Mouse (Mus musculus): ENCODE measurements around the gene Abcd3. TPM values are rescaled to one million over a fixed set of nuclear protein-coding genes. Genes with fewer than 3 reads are reported as not detected.

Gene Abcd3
- polyA plus RNA-seq, 1 experiment from 2014 or later, result 118 TPM

DNA sequence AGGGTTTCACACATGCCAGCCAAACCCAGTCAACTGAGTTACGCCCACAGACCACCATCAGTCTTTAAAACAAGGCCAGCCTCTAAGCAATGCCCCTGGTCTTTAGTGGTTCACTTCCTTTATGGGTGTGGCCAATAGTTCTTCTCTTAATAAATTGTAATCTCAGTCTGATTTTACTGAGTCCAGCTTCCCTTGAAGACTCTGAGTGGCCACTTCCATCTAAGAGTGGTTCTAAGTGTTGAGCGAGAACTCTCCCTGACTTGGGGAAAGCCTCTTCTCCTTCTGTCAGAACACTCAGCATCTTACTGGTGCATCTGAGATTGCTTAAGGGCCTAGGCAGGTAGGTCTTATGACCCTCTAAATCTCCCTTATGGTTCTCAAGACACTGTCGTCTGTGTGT is 35.9 kb upstream of the Abcd3 start:
- Histone ChIP-seq H3K9ac (ENCODE audit: low read length) (no peak overlapping the region), H3K4me3 (ENCODE audit: low read depth, low read length) (no peak overlapping the region), H3K4me1 (replicated peaks; ENCODE audit: control insufficient read depth, insufficient read depth) (no peaks in the 10 kb centered on the region), H3K4me2 (replicated peaks; ENCODE audit: low read depth) (no peak overlapping the region), H3K27ac (replicated peaks) (no peak overlapping the region), H3K36me3 (ENCODE audit: control insufficient read depth, insufficient read depth, low read length) (no peaks in the 10 kb centered on the region), H3K9me3 (ENCODE audit: control insufficient read depth, low read length) (no peaks in the 10 kb centered on the region), H3K27me3 (ENCODE audit: control insufficient read depth, insufficient read depth, low read length) (no peaks in the 10 kb centered on the region)
- ATAC-seq (ENCODE audit: low FRiP score, low TSS enrichment) (no peak), DNase-seq (ENCODE audit: low spot score) (no peak)
- no peak for TF ChIP-seq EP300 (optimal IDR thresholded peaks at IDR 0.05)
- TF ChIP-seq CTCF (IDR thresholded peaks at IDR 0.05; ENCODE audit: low read depth), result no peak
- WGBS, result 88% methylated on average over 3 of the region's 3 CpGs

DNA sequence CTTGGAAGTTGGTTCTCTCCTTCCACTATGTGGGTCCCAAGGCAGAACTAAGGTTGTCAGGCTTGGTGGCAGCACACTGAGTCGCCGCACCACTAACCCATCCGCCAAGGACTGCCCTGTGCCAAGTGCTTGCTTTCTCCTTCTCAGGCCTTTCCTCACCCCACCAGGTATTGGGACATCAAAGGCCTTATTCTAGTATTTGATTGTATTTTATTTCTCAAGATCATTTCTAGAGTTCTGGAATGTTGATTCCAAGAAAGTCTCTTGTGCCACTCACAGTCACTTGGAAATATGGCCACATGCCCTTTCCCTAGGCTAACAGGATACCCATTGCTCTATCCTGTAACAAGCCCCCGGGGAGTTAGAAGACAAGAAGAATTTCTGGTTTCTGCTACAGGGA is 35.3 kb upstream of the Abcd3 start:
- no peak for TF ChIP-seq CTCF (IDR thresholded peaks at IDR 0.05; ENCODE audit: low read depth)
- no peak for TF ChIP-seq EP300 (optimal IDR thresholded peaks at IDR 0.05)
- H3K4me1 ChIP-seq (replicated peaks; ENCODE audit: control insufficient read depth, insufficient read depth), result no peaks in the 10 kb centered on the region
- ATAC-seq (ENCODE audit: low FRiP score, low TSS enrichment), result no peak
- no peaks in the 10 kb centered on the region for H3K36me3 ChIP-seq (ENCODE audit: control insufficient read depth, insufficient read depth, low read length)
- H3K9ac ChIP-seq (ENCODE audit: low read length), result no peak overlapping the region
- H3K9me3 ChIP-seq (ENCODE audit: control insufficient read depth, low read length), result no peaks in the 10 kb centered on the region
- DNase-seq (ENCODE audit: low spot score), result no peak
- no peak overlapping the region for H3K27ac ChIP-seq (replicated peaks)
- H3K27me3 ChIP-seq (ENCODE audit: control insufficient read depth, insufficient read depth, low read length), result no peaks in the 10 kb centered on the region
- 95% methylated on average over 4 of the region's 4 CpGs for WGBS
- H3K4me3 ChIP-seq (ENCODE audit: low read depth, low read length), result no peak overlapping the region
- H3K4me2 ChIP-seq (replicated peaks; ENCODE audit: low read depth), result no peak overlapping the region

DNA sequence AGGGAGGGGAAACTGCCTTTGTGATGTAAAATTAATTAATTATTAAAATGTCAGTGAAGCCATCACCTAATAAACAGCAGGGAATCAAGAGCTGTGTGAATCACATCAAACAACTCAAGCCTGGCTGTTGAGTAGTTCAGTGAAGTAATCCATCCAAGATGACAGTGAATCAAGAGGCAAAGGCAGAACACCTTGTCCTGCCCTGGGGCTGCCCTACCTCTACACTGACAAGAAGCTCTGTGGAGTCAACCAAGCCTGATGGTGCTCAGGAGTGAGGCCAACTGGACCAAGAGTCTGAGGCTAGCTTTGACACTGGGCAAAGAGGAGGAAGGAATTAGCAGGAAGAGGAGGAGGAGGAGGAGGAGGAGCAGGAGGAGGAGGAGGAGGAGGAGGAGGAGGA is 32.2 kb upstream of the Abcd3 start:
- H3K4me1 ChIP-seq (replicated peaks; ENCODE audit: control insufficient read depth, insufficient read depth), result no peaks in the 10 kb centered on the region
- no peaks in the 10 kb centered on the region for H3K36me3 ChIP-seq (ENCODE audit: control insufficient read depth, insufficient read depth, low read length)
- H3K4me3 ChIP-seq (ENCODE audit: low read depth, low read length), result no peak overlapping the region
- DNase-seq (ENCODE audit: low spot score), result no peak
- H3K27ac ChIP-seq (replicated peaks), result no peak overlapping the region
- no peaks in the 10 kb centered on the region for H3K9me3 ChIP-seq (ENCODE audit: control insufficient read depth, low read length)
- no peaks in the 10 kb centered on the region for H3K27me3 ChIP-seq (ENCODE audit: control insufficient read depth, insufficient read depth, low read length)
- H3K4me2 ChIP-seq (replicated peaks; ENCODE audit: low read depth), result no peak overlapping the region
- ATAC-seq (ENCODE audit: low FRiP score, low TSS enrichment), result no peak
- no peak overlapping the region for H3K9ac ChIP-seq (ENCODE audit: low read length)
- TF ChIP-seq EP300 (optimal IDR thresholded peaks at IDR 0.05) (no peak), CTCF (IDR thresholded peaks at IDR 0.05; ENCODE audit: low read depth) (no peak)

DNA sequence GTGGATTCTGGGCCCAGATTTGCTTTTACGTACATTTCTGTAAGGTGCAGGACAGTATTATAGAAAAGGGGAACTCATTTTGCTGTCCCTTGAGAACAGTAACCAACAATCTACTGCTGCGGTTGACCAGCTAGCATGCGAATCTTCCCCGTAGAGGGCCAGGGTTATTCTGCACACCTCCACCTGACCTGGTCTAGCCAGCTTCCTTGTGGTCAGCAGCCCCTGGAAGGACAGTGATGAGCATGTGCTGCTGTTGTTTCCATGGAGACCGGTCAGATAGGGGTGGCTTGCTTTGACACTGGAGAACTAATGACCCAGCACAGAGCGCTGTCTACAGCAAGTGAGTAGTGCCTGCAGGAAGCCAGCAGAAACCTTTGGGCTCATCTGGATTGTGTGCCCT is 29.6 kb upstream of the Abcd3 start:
- Histone ChIP-seq H3K4me3 (ENCODE audit: low read depth, low read length) (no peak overlapping the region), H3K4me1 (replicated peaks; ENCODE audit: control insufficient read depth, insufficient read depth) (no peaks in the 10 kb centered on the region), H3K36me3 (ENCODE audit: control insufficient read depth, insufficient read depth, low read length) (no peaks in the 10 kb centered on the region), H3K27me3 (ENCODE audit: control insufficient read depth, insufficient read depth, low read length) (no peaks in the 10 kb centered on the region), H3K27ac (replicated peaks) (no peak overlapping the region), H3K4me2 (replicated peaks; ENCODE audit: low read depth) (no peak overlapping the region), H3K9me3 (ENCODE audit: control insufficient read depth, low read length) (no peaks in the 10 kb centered on the region), H3K9ac (ENCODE audit: low read length) (no peak overlapping the region)
- DNase-seq (ENCODE audit: low spot score) (no peak), ATAC-seq (ENCODE audit: low FRiP score, low TSS enrichment) (no peak)
- TF ChIP-seq EP300 (optimal IDR thresholded peaks at IDR 0.05) (no peak), CTCF (IDR thresholded peaks at IDR 0.05; ENCODE audit: low read depth) (no peak)
- 86% methylated on average over 6 of the region's 6 CpGs for WGBS

DNA sequence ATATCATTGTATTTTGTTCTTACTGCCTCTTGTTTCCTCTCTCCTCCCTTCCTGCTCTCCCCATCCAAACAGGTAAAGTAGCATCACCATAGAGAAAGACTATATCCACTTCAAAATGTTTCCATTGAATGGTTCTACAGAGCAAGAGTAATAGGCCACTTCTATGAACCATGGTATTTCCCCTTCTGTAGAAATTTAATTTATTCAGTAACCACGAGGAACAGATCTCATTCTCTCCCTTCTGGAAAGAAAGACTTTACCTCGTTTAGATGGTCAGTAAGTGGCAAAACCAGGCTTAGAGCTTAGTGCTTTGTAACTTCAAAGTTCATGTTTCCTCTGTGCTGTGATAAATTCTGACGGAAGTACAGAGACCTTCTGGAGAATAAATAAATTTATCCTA is 28.9 kb upstream of the Abcd3 start:
- TF ChIP-seq EP300 (optimal IDR thresholded peaks at IDR 0.05), result no peak
- no peak for TF ChIP-seq CTCF (IDR thresholded peaks at IDR 0.05; ENCODE audit: low read depth)
- H3K27ac ChIP-seq (replicated peaks), result no peak overlapping the region
- 67% methylated on average over 3 of the region's 3 CpGs for WGBS
- H3K27me3 ChIP-seq (ENCODE audit: control insufficient read depth, insufficient read depth, low read length), result no peaks in the 10 kb centered on the region
- ATAC-seq (ENCODE audit: low FRiP score, low TSS enrichment) (no peak), DNase-seq (ENCODE audit: low spot score) (no peak)
- H3K9me3 ChIP-seq (ENCODE audit: control insufficient read depth, low read length), result no peaks in the 10 kb centered on the region
- no peak overlapping the region for H3K9ac ChIP-seq (ENCODE audit: low read length)
- no peak overlapping the region for H3K4me3 ChIP-seq (ENCODE audit: low read depth, low read length)
- H3K36me3 ChIP-seq (ENCODE audit: control insufficient read depth, insufficient read depth, low read length), result no peaks in the 10 kb centered on the region
- H3K4me1 ChIP-seq (replicated peaks; ENCODE audit: control insufficient read depth, insufficient read depth), result no peaks in the 10 kb centered on the region
- no peak overlapping the region for H3K4me2 ChIP-seq (replicated peaks; ENCODE audit: low read depth)

DNA sequence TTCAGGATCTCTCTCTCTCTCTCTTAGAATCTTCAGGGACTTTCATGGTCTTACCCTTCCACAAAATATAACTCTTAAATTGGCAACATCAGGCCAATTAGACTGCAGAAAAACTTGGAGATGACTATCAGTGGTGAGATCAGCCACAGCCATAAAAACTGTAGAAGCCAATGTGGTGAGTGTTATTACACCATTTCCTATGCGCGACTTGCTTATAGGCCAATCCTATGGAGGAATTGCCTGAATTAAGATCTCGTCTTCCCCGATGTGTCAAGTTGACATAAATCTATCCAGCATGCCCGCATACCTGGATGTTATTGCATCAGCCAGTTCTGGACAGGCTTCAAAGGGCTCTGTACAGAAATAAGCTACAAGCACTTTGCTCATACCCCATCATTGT is 28.2 kb upstream of the Abcd3 start:
- no peak for DNase-seq (ENCODE audit: low spot score)
- 89% methylated on average over 5 of the region's 5 CpGs for WGBS
- H3K27ac ChIP-seq (replicated peaks), result no peak overlapping the region
- no peaks in the 10 kb centered on the region for H3K36me3 ChIP-seq (ENCODE audit: control insufficient read depth, insufficient read depth, low read length)
- no peak overlapping the region for H3K4me3 ChIP-seq (ENCODE audit: low read depth, low read length)
- ATAC-seq (ENCODE audit: low FRiP score, low TSS enrichment), result no peak
- H3K4me2 ChIP-seq (replicated peaks; ENCODE audit: low read depth), result no peak overlapping the region
- H3K9ac ChIP-seq (ENCODE audit: low read length), result no peak overlapping the region
- no peaks in the 10 kb centered on the region for H3K9me3 ChIP-seq (ENCODE audit: control insufficient read depth, low read length)
- TF ChIP-seq EP300 (optimal IDR thresholded peaks at IDR 0.05), result no peak
- no peak for TF ChIP-seq CTCF (IDR thresholded peaks at IDR 0.05; ENCODE audit: low read depth)
- no peaks in the 10 kb centered on the region for H3K4me1 ChIP-seq (replicated peaks; ENCODE audit: control insufficient read depth, insufficient read depth)
- H3K27me3 ChIP-seq (ENCODE audit: control insufficient read depth, insufficient read depth, low read length), result no peaks in the 10 kb centered on the region

All from stomach, postnatal 0 days (tissue).